Mouse (Mus musculus): ENCODE measurements around the gene Terb2. TPM values are rescaled to one million over a fixed set of nuclear protein-coding genes. Genes with fewer than 3 reads are reported as not detected.

Terb2 gene
- total and polyA plus RNA-seq, 2 experiments from 2014 or later, result not detected

DNA sequence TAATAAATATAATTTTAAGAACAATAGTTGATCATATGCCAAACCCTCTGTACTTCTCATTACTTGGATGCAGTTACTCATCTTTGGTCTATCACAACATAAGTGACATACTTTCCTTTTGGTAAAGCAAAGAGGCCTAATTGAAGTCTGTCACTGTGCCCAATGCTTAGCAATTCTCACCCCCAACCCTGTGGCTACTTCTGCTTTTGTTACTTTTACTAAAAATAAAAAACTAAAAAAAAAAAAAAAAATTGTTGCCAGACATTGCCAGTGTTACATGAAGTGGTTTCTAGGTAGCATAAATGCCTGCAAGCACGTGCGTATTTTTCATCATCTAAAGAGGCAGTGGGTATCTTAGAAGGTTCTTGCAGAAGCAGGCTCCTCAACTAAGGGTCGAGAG lies 33.2 kb upstream of the Terb2 start:
- H3K9me3 ChIP-seq (ENCODE audit: low read length), result no peaks in the 10 kb centered on the region
- DNase-seq (ENCODE audit: low spot score), result no peak
- ATAC-seq (ENCODE audit: low FRiP score), result no peak
- H3K27ac ChIP-seq (ENCODE audit: low read depth, low read length), result no peak overlapping the region
- H3K4me3 ChIP-seq (ENCODE audit: low read depth, low read length), result no peak overlapping the region
- no peaks in the 10 kb centered on the region for H3K27me3 ChIP-seq (ENCODE audit: insufficient read depth, low read length)
- TF ChIP-seq CTCF (IDR thresholded peaks at IDR 0.05), result no peak
- H3K9ac ChIP-seq (replicated peaks; ENCODE audit: low read length, poor library complexity, severe bottlenecking), result no peak overlapping the region
- no peak overlapping the region for H3K4me2 ChIP-seq (ENCODE audit: low read depth, low read length, poor library complexity, severe bottlenecking)
- 86% methylated on average over 3 of the region's 3 CpGs for WGBS
- no peaks in the 10 kb centered on the region for H3K36me3 ChIP-seq (ENCODE audit: insufficient read depth, low read length)
- H3K4me1 ChIP-seq (ENCODE audit: insufficient read depth, low read length), result no peaks in the 10 kb centered on the region

DNA sequence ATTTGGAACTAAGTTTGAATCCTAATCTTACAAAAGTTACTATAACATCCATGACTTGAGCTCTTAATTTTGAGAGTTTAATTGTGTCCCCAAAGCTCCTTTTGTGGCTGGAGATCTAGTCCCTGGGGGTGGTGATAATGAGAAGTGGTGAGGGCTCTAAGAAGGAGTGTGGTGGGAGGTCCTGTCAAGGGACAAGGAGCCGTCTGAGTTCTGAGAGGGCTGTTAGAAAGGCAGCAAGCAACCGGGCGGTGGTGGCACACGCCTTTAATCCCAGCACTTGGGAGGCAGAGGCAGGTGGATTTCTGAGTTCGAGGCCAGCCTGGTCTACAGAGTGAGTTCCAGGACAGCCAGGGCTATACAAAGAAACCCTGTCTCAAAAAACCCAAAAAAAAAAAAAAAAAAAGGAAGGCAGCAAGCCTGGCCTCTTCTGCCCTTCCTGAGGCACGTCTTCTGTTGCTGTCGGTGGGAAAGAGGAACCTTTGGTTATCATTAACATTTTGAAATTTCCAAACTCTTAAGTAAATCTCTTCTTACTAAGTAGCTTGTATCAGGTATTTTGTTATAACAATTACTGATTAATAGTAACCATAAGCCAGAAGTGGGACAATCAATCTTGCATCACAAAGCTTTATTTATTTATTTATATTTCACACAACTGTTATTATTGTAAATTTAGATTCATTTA lies 32.2 kb upstream of the Terb2 start:
- Histone ChIP-seq H3K9me3 (ENCODE audit: low read length) (no peaks in the 10 kb centered on the region), H3K36me3 (ENCODE audit: insufficient read depth, low read length) (no peaks in the 10 kb centered on the region), H3K4me2 (ENCODE audit: low read depth, low read length, poor library complexity, severe bottlenecking) (no peak overlapping the region), H3K4me3 (ENCODE audit: low read depth, low read length) (no peak overlapping the region), H3K4me1 (ENCODE audit: insufficient read depth, low read length) (no peaks in the 10 kb centered on the region), H3K9ac (replicated peaks; ENCODE audit: low read length, poor library complexity, severe bottlenecking) (no peak overlapping the region), H3K27me3 (ENCODE audit: insufficient read depth, low read length) (no peaks in the 10 kb centered on the region), H3K27ac (ENCODE audit: low read depth, low read length) (no peak overlapping the region)
- DNase-seq (ENCODE audit: low spot score), result no peak
- no peak for ATAC-seq (ENCODE audit: low FRiP score)
- TF ChIP-seq CTCF (IDR thresholded peaks at IDR 0.05), result no peak
- 81% methylated on average over 6 of the region's 7 CpGs for WGBS

DNA sequence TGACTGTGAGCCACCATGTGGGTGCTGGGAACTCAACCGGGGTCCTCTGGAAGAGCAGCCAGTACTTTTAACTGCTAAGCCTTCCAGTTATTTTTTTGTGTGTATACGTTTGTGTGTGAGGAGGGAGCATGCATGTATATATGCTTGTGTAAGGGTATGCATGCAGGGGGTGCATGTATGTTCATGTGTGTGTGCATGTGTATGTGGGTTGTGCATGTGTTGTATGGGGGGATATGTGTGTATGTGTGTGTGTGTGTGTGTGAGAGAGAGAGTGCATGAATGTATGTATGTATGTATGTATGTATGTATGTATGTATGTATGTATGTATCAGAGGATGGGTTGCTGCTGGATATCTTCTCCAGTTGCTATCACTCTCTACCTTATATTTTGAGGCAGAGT lies 31.6 kb upstream of the Terb2 start:
- no peak for ATAC-seq (ENCODE audit: low FRiP score)
- Histone ChIP-seq H3K4me2 (ENCODE audit: low read depth, low read length, poor library complexity, severe bottlenecking) (no peak overlapping the region), H3K9me3 (ENCODE audit: low read length) (no peaks in the 10 kb centered on the region), H3K9ac (replicated peaks; ENCODE audit: low read length, poor library complexity, severe bottlenecking) (no peak overlapping the region), H3K27ac (ENCODE audit: low read depth, low read length) (no peak overlapping the region), H3K36me3 (ENCODE audit: insufficient read depth, low read length) (no peaks in the 10 kb centered on the region), H3K4me1 (ENCODE audit: insufficient read depth, low read length) (no peaks in the 10 kb centered on the region), H3K4me3 (ENCODE audit: low read depth, low read length) (no peak overlapping the region), H3K27me3 (ENCODE audit: insufficient read depth, low read length) (no peaks in the 10 kb centered on the region)
- 96% methylated on average over 2 of the region's 2 CpGs for WGBS
- no peak for DNase-seq (ENCODE audit: low spot score)
- TF ChIP-seq CTCF (IDR thresholded peaks at IDR 0.05), result no peak

DNA sequence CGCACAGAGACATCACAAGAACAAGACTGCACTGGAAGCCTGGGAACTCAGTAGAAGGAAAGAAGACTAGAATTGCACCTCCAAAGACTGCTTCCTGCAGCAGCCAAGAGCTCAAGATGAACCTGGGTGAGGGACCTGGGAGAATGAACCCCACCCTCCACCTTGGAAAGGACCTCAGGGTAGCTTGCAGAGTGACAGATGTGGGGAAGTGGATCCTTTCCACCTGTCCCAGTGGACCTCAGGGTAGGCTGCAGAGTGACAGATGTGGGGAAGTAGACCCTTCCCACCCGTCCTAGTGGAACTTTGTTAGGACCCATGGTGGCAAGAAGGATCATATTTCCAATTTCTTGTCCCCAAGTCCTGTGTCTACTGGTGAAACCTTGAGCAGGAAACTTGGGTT lies 30.8 kb upstream of the Terb2 start:
- no peak overlapping the region for H3K27ac ChIP-seq (ENCODE audit: low read depth, low read length)
- H3K27me3 ChIP-seq (ENCODE audit: insufficient read depth, low read length), result no peaks in the 10 kb centered on the region
- no peaks in the 10 kb centered on the region for H3K36me3 ChIP-seq (ENCODE audit: insufficient read depth, low read length)
- 88% methylated on average over 2 of the region's 2 CpGs for WGBS
- H3K4me1 ChIP-seq (ENCODE audit: insufficient read depth, low read length), result no peaks in the 10 kb centered on the region
- H3K9me3 ChIP-seq (ENCODE audit: low read length), result no peaks in the 10 kb centered on the region
- no peak overlapping the region for H3K9ac ChIP-seq (replicated peaks; ENCODE audit: low read length, poor library complexity, severe bottlenecking)
- H3K4me2 ChIP-seq (ENCODE audit: low read depth, low read length, poor library complexity, severe bottlenecking), result no peak overlapping the region
- DNase-seq (ENCODE audit: low spot score) (no peak), ATAC-seq (ENCODE audit: low FRiP score) (no peak)
- no peak overlapping the region for H3K4me3 ChIP-seq (ENCODE audit: low read depth, low read length)
- TF ChIP-seq CTCF (IDR thresholded peaks at IDR 0.05), result no peak

DNA sequence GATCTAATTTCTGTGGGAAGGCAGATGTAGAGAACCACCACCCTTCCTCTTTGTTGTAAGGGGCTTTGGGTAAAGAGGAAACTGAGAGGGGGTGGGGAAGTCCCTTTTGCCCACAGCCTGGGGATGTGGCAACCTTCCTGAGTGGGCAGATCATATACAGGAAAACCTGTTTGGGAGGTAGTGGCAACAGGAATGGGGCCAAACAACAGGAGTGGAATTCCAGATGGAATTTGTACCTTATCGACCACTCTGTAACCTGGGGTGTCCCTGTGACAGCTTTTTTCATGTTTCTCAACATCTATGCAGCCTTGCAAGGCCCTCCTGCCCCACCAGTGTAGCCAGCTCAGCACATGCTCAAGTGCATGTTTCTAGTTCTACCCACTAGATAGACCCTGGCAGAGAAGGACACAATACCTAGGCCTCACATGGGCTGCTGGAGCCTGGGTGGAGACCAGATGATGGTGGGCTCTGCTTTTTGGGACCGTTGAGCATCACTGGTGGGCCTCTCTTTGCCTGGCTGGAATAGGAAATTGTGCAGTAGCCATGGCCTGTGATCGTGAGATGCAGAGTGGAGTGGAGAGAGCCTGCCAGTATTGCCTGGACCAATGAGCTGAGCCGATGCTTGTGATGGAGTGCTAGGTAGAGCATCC lies 29.9 kb upstream of the Terb2 start:
- WGBS, result 88% methylated on average over 4 of the region's 4 CpGs
- Histone ChIP-seq H3K27me3 (ENCODE audit: insufficient read depth, low read length) (no peaks in the 10 kb centered on the region), H3K4me2 (ENCODE audit: low read depth, low read length, poor library complexity, severe bottlenecking) (no peak overlapping the region), H3K9me3 (ENCODE audit: low read length) (no peaks in the 10 kb centered on the region), H3K4me1 (ENCODE audit: insufficient read depth, low read length) (no peaks in the 10 kb centered on the region), H3K36me3 (ENCODE audit: insufficient read depth, low read length) (no peaks in the 10 kb centered on the region), H3K4me3 (ENCODE audit: low read depth, low read length) (no peak overlapping the region), H3K9ac (replicated peaks; ENCODE audit: low read length, poor library complexity, severe bottlenecking) (no peak overlapping the region), H3K27ac (ENCODE audit: low read depth, low read length) (no peak overlapping the region)
- DNase-seq (ENCODE audit: low spot score), result no peak
- no peak for TF ChIP-seq CTCF (IDR thresholded peaks at IDR 0.05)
- ATAC-seq (ENCODE audit: low FRiP score), result no peak

DNA sequence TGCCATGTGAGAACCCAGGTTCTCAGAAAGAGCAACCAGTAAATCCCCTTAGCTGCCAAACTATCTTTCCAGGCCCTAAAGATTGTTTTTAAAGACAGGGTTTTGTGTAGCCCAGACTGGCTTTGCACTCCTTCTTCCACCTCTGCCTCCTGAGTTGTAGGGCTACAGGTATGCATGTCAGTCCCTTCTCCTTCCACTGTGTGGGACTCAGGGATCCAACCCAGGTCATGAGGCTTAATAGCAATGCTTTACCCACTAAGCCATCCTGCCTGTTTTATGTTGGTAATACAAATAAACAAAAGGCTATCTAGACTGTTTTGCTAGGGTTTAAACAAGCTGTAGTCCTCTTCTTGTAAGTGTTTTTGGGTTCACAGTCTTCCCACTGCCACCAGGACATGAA lies 28.5 kb upstream of the Terb2 start:
- no peaks in the 10 kb centered on the region for H3K27me3 ChIP-seq (ENCODE audit: insufficient read depth, low read length)
- ATAC-seq (ENCODE audit: low FRiP score) (no peak), DNase-seq (ENCODE audit: low spot score) (no peak)
- no peak overlapping the region for H3K4me3 ChIP-seq (ENCODE audit: low read depth, low read length)
- H3K4me1 ChIP-seq (ENCODE audit: insufficient read depth, low read length), result no peaks in the 10 kb centered on the region
- no peak overlapping the region for H3K4me2 ChIP-seq (ENCODE audit: low read depth, low read length, poor library complexity, severe bottlenecking)
- H3K9me3 ChIP-seq (ENCODE audit: low read length), result no peaks in the 10 kb centered on the region
- no peak overlapping the region for H3K27ac ChIP-seq (ENCODE audit: low read depth, low read length)
- no peaks in the 10 kb centered on the region for H3K36me3 ChIP-seq (ENCODE audit: insufficient read depth, low read length)
- no peak for TF ChIP-seq CTCF (IDR thresholded peaks at IDR 0.05)
- no peak overlapping the region for H3K9ac ChIP-seq (replicated peaks; ENCODE audit: low read length, poor library complexity, severe bottlenecking)

All from midbrain, postnatal 0 days (tissue).